Mouse (Mus musculus) embryonic facial prominence, embryonic 10.5 days (tissue): ENCODE data around the gene Frmpd4. TPM values are rescaled to one million over a fixed set of nuclear protein-coding genes. Genes with fewer than 3 reads are reported as not detected.

ENCODE experiments used
- DNase-seq: peaks from one replicate; pipeline ENCODE4 v3.0.0-alpha.2; 2017; ENCODE audit warnings: low spot score
- H3K27ac ChIP-seq: fragments of 300-500 bp; sonication (generic); replicated peaks from 2 replicates; pipeline ENCODE4 v1.5.1; 2016; ENCODE audit warnings: mild to moderate bottlenecking
- H3K27me3 ChIP-seq: fragments of 300-500 bp; sonication (generic); replicated peaks from 2 replicates; pipeline ENCODE4 v1.6.1; 2016; ENCODE audit warnings: low read depth, mild to moderate bottlenecking; ENCODE audit not compliant: poor library complexity, severe bottlenecking
- H3K36me3 ChIP-seq: fragments of 300-500 bp; sonication (generic); replicated peaks from 2 replicates; pipeline ENCODE4 v1.6.1; 2016; ENCODE audit warnings: mild to moderate bottlenecking, moderate library complexity
- H3K4me1 ChIP-seq: fragments of 300-500 bp; sonication (generic); 2 replicates; pipeline ENCODE4 v1.6.1; 2016
- H3K4me3 ChIP-seq: fragments of 300-500 bp; sonication (generic); 2 replicates; pipeline ENCODE4 v1.5.1; 2016; ENCODE audit warnings: mild to moderate bottlenecking, moderate library complexity
- H3K9me3 ChIP-seq: fragments of 300-500 bp; sonication (generic); 2 replicates; pipeline ENCODE4 v1.6.1; 2016; ENCODE audit warnings: mild to moderate bottlenecking
- WGBS: fragments of 180-500 bp; shearing (Covaris S2); methylation state at CpG from one replicate; pipeline ENCODE4 v1.1.7; 2016; 5-methylcytosine and 5-hydroxymethylcytosine counted together
- polyA plus RNA-seq: library from polyadenylated mRNA; unstranded; fragments of >200 nt; fragmentation: Nextera tagmentation; extraction: Ambion mirVana; gene quantifications from 2 replicates; pipeline ENCODE4 v1.2.1, GENCODE M21; 2016

Gene Frmpd4
- polyA plus RNA-seq, 1 experiment from 2014 or later = 0.17 TPM

DNA sequence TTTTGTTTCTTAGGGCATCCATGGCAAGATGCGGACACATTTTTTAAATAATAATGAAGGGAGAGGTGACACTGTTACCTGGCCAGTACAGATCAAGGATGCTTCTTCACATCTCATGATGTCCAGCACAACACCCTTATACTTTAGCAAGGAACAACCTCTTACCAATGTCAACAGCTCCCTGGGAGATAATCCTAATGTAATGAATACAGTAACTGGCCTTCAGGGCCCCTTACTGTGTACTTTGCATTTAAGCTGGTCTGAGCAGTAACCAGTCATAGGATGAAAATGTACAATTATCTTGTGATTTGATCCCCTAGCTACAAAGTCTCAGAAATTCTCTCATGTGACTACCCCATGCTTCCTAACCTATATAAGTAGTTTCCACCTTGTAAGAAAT is 1084.8 kb downstream of the Frmpd4 start:
- Histone ChIP-seq H3K27me3 (peaks cover 97% of the 10 kb centered on the region), H3K4me3 (no peak overlapping the region), H3K4me1 (no peaks in the 10 kb centered on the region), H3K27ac (no peak overlapping the region), H3K9me3 (no peaks in the 10 kb centered on the region), H3K36me3 (no peaks in the 10 kb centered on the region)
- no peak for DNase-seq
- 98% methylated on average over 1 of the region's 1 CpGs for WGBS

DNA sequence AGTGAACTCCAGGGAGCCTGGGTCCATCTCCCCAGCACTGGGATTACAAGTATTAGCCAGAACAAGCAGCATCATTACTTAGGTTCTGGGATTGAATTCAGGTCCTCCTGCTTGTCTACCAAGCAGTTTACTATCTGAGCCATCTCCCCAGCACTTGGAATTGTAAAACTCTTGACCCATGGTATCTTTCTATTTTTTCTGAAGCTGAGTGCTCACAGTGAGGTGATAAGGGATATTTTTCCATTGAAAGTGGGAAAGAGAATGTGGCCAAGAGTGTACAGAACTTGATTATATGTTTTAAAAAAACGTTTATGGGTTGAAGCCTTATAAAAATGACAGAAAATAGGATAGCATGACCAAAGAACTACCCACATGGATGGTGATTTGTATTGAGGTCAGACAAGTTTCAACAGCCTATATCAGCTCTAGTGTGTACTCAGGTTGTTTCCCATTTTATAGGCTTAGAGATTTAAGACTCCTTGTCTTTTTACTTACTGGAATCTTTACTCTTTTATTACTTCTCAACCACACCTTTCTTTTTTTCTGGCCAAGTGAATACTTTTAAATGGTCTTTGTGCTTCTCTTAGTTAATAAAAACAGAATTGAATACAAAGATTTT is 1085.3 kb downstream of the Frmpd4 start:
- Histone ChIP-seq H3K36me3 (no peaks in the 10 kb centered on the region), H3K4me1 (no peaks in the 10 kb centered on the region), H3K4me3 (no peak overlapping the region), H3K27ac (no peak overlapping the region), H3K27me3 (peaks cover 97% of the 10 kb centered on the region), H3K9me3 (no peaks in the 10 kb centered on the region)
- DNase-seq = no peak
- WGBS = 57% methylated on average over 1 of the region's 1 CpGs

DNA sequence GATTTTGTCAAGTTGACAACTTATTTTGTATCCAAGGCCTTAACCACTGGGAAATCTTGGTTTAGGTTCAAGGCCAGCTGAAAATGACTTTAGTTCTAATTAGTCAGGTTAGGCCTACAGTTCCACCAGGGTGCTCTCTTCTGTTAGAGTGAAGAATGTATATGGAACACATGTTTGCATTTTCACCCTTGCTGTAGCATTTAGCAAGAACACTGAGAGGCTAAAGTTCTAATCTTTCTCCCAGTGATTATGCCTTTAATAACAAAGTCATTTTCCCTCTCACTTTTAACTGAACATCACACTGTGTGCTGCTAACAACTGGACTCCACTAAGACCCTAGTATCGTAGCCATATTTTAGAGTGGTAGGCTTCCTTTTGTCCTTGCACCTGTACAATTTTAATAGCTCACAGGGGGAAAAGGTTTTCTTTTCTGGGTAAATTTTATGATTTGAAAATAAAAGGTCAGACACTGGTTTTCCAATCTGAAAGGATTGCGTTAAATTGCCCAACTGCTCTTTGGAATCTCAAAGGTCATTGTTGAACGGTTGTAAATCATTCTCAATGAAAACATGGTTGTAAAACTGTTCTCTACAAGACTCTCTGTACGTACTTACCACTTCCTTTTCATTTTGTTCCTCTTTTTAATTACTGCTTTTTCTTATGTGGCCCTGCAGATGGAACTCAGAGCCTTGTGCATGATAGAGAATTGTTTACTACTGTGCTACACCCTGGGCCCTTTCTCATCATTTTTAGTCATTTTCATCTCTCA is 1093.4 kb downstream of the Frmpd4 start:
- WGBS = 81% methylated on average over 4 of the region's 4 CpGs
- Histone ChIP-seq H3K4me3 (no peak overlapping the region), H3K27ac (no peak overlapping the region), H3K36me3 (no peaks in the 10 kb centered on the region), H3K9me3 (no peaks in the 10 kb centered on the region), H3K4me1 (no peaks in the 10 kb centered on the region), H3K27me3 (peaks cover 84% of the 10 kb centered on the region)
- DNase-seq = no peak

DNA sequence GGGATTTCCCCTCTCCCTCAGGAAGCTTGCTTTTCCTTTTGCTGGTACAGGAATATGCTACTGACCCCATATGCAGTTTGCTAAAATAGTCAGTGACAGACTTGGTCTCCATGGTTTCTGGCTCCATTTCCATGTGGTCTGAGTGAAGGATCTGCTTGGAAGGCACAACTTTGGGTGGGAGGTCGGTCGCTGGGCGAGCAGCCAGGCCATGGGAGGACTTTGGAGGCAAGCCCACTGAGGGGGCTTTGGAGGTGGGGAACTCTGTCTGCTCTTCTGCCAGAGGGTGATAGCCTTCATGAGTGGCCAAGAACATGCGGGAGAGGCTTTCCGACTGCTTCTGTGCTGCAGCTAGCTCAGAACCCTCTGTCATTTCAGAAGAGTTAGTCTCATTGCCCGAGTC is 1099.4 kb downstream of the Frmpd4 start:
- no peaks in the 10 kb centered on the region for H3K4me1 ChIP-seq
- no peak overlapping the region for H3K4me3 ChIP-seq
- H3K27me3 ChIP-seq = peaks cover 86% of the 10 kb centered on the region
- H3K27ac ChIP-seq = no peak overlapping the region
- 91% methylated on average over 6 of the region's 6 CpGs for WGBS
- DNase-seq = no peak
- H3K36me3 ChIP-seq = no peaks in the 10 kb centered on the region
- no peaks in the 10 kb centered on the region for H3K9me3 ChIP-seq

DNA sequence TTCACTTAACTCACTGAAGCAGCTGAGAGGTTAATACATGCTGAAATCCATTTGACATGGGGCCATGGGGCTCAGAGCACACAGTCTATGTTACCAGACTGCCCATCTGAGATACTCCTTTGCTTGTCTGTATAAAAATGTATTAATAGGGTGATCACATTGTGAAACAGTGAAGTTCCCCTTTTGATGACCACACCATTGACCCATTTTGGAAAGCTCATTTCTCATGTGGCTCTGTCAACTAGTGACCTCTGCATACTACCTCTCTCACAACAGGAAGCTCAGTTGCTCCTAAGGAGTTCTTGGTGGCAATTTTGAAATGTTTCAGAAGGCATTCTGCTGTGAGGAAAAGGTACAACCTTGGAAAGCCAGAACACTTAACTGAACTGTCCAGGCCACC is 1142.1 kb downstream of the Frmpd4 start:
- H3K27ac ChIP-seq = no peak overlapping the region
- no peaks in the 10 kb centered on the region for H3K4me1 ChIP-seq

DNA sequence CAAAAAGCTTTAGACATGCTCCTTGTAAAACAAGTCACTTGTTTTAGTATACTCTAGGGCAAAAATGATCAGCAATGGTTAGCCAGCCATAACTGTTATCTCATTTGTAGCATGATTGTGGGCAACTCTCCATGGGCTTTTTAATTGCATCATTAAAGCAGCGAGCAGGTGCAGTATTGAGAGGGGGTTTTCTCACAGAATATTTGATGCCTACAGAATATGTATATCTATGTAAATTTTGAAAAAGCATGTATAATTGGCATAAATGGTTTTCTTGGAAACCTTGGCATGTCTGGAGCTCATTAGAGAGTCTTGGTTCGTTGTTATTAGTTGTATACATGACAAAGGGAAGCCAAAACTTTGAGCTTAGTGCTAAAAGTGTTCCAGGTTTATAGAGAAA is 1143.1 kb downstream of the Frmpd4 start:
- H3K27me3 ChIP-seq = peaks cover 57% of the 10 kb centered on the region
- WGBS = 79% methylated on average over 2 of the region's 2 CpGs

More for the DNA sequence above, 1142.1 kb downstream of the Frmpd4 start:
- Histone ChIP-seq H3K36me3 (no peaks in the 10 kb centered on the region), H3K9me3 (no peaks in the 10 kb centered on the region), H3K27me3 (peaks cover 53% of the 10 kb centered on the region), H3K4me3 (no peak overlapping the region)
- DNase-seq = no peak

More for the DNA sequence above, 1143.1 kb downstream of the Frmpd4 start:
- Histone ChIP-seq H3K36me3 (no peaks in the 10 kb centered on the region), H3K4me1 (no peaks in the 10 kb centered on the region), H3K9me3 (no peaks in the 10 kb centered on the region), H3K4me3 (no peak overlapping the region), H3K27ac (no peak overlapping the region)
- DNase-seq = no peak

Other genes with a start within 250 kb of the Frmpd4 start
- 28.5 and 29.0 TPM in 2 replicates for gene Msl3, start 96.7 kb upstream of the Frmpd4 start, polyA plus RNA-seq
- 0.78 and 0.91 TPM in 2 replicates for gene Arhgap6, start 217.9 kb upstream of the Frmpd4 start, polyA plus RNA-seq